Mouse (Mus musculus) embryo, embryonic 10.5 days (tissue): ENCODE results near the gene Notum.
"Not testable (repeated sequence)": the region's sequence is repeated elsewhere in the genome, so short reads cannot be mapped to it uniquely, and the experiment has no call there.

Experiments used
- DNase-seq: peaks from one replicate; pipeline ENCODE4 v3.0.0-alpha.2; 2015; ENCODE audit warnings: low spot score

Notum gene

DNA sequence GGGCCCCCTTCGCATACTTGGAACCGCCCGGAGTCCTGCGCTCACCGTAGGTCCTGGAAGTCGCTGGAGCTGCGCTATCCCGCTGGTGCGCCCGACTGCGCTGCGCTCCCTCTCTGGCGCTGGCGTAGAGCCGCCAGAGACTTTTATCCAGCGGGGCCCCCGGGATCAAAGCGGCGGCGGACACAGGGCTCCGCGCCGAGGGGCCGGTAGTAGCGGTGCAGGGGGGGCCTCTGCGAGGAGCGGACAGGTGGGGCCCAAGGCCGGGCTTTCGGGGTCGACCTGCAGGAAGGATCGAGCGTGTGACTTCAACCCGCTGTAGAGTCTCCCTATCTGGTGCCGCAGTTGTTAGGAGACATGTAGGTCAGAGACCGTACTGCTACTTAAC lies at the start of gene Notum:
TSS of gene Notum (minus strand) at position 100 of the 385 bp plus-strand sequence.
- peak; percentile 19 for DNase-seq

- DNase-seq: peak; percentile 48
These were observed 49.7 kb upstream of the Notum start for GRCm38 (mm10) chr11:120710672-120711071.

- no peak for DNase-seq
These were observed 48.6 kb upstream of the Notum start for GRCm38 (mm10) chr11:120709551-120709950.

GRCm38 (mm10) chr11:120707969-120708368 lies 47.0 kb upstream of the Notum start:
- DNase-seq: no peak

DNA sequence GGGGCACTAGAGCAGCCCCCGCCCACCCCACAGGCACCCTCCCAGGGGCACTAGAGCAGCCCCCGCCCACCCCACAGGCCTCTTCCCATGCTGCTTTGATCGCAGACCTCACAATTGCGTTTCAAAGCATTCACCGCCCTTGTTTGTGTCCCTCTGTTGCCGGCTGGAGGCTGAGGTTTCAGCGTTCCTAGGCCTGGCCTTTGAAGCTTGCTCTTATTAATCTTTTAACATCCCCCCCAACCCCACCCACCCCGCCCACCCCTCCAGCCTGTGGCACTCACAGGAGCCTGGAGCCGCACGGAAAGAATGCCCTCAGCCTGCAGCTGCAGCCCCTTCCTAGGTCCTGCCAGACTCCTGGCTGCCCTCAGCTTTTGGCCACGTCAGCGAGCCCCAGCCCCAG lies 46.2 kb upstream of the Notum start:
- peak; percentile 66 for DNase-seq

DNA sequence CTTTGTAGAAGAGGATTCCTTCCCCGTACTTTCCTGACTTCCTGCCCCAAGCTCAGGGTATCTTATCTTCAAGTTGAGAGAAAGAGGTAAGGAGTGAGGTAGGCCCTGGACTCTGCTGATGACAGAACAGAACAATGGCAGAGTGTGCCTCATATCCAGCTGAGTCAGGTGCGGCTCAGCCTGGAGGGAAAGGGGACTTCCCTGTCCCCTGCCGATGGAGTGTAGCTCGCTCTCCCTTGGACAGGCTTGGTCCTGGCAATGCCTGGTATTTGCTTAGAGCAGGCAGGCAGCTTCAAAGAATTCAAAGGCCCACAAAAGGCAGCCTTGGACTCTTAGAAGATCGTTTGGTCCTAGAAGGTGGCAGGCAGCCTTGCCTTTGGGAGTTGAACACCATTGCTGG lies 45.1 kb upstream of the Notum start:
- no peak for DNase-seq

- DNase-seq: peak; percentile 61
These were observed 43.7 kb upstream of the Notum start for GRCm38 (mm10) chr11:120704486-120705325.

DNA sequence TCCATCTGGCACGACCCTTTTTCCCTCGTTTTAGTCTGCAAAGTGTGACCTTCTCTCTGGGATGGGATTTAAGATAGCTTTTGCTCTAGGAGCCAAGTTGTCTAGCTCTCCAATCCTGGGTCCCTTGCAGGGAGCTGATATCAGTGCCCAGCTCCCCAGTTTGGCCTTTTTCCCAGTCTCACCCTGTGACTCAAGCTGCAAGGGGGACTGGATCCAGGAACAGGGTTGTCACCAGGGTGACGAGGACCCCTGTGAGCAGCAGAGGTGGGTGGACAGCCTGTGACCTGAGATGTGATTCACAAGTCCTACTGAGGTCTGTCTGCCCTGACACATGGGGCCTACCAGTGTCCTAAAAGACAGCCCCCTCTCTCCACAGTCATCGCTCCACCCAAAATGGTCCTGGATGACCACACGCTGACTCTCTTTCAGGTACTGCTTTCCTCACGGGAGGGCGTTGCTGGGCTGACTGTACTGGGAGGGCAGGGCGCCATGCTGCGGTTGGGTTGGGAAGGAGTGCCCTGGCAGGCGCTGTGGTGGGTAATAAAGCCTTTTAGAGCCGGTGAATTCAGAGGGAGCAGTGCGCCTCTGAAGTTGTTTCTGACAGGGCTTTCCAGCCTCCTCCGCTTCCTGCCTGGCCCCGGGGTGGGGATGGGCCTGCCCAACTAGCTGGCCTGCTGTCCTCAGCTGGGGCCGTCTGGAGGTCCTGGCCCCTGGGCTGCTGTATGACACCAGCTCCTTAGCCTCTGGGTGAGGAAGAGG lies 42.9 kb upstream of the Notum start:
- DNase-seq: peak; percentile 32

DNA sequence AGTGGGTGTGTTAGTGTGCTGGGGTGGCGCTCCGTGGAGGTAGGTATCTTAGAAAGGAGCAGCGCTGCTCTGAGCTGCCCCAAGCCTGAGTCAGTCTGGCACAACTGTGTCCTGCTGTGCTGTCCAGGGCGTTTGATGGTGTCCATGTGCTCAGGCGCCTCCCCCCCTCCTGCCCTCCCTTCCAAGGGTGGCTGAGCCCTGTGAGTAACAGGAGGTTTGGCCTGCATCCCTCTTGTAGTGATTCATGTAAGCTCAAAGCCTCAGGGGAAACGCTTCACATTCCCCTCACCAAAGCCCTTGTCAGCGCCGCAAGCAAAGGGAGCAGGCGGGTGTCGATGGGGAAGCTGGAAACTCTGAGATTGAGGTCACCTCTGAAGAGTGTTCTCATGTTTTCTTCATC lies 36.8 kb upstream of the Notum start:
- DNase-seq: no peak

- no peak for DNase-seq
These were observed 35.6 kb upstream of the Notum start for GRCm38 (mm10) chr11:120696568-120696967.

DNA sequence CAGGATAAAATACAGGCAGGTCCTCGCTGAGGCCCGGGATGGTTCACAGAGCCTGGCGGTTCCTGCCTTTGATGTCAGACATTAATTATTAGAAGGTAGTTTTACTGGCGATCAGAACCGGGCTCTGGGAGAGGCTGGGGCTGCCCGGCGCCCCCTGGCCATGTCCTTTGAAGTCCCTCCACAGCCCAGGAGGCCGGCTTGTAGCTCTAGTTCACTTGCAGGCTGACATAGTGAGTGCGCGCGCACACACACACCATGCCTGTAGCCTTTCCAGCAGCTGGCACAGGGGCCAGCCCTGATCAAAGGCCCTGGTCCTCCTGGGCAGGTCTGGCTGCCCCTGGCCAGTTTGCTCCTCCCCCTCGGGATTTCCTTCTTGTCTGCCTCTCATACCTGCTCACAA lies 34.7 kb upstream of the Notum start:
- DNase-seq: peak; percentile 72

GRCm38 (mm10) chr11:120695184-120695583 lies 34.2 kb upstream of the Notum start:
- DNase-seq: peak; percentile 79

DNA sequence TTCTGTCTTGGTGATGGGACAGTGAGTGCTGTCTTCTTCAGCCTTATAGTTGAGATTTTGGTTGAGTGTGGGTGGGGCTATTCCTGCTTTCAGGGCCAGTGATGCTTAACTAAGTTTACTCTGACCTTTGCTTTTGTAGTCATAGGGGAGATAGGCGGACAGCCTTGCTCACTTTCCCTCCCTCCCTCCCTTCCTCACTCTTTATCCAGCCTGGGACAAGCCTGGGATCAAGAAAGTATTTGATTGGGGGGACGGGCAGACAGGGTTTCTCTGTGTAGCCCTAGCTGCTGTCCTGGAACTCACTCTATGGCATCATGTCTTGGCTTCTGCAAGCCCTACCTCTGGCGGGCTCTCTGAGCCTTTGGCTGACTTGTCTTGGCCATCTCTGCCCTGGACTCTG lies 32.5 kb upstream of the Notum start:
- DNase-seq: no peak

GRCm38 (mm10) chr11:120692471-120693011 lies 31.6 kb upstream of the Notum start:
- DNase-seq: no peak

GRCm38 (mm10) chr11:120689365-120689764 lies 28.4 kb upstream of the Notum start:
- no peak for DNase-seq

DNA sequence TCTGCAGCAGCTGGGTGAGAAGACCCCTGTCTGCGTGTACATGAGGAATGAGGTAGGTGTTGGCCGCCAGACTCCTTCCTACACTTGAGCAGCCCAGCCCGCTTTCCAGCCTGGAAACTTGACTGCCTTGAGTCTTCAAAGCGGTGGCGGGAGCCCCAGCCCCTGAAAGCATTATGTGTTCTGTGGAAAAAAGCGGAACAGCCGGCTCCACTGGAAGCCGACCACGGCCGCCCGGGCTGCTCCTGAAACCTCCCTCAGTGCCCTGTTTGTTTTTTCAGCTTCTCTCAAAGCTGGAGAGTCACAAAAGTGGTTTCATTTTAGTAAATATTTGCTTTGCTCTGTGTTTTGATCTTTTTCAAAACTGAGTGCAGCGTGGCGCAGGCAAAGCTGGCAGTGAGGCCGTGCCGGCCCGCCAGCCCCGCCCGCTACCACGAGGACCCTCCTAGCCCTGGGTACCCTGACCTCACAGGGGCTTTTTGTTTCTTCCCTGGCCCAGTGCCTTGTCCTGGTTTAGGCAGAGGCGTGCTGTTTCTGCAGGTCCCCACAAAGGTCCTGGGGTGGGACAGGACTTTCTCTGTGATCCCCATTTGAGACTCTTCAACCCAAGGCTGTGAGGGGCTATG lies 25.8 kb upstream of the Notum start:
- DNase-seq: no peak

- no peak for DNase-seq
These were observed 23.7 kb upstream of the Notum start for GRCm38 (mm10) chr11:120684660-120685059.

GRCm38 (mm10) chr11:120684086-120684485 lies 23.1 kb upstream of the Notum start:
- DNase-seq: no peak

GRCm38 (mm10) chr11:120683536-120683935 lies 22.6 kb upstream of the Notum start:
- no peak for DNase-seq

- no peak for DNase-seq
These were observed 21.7 kb upstream of the Notum start for GRCm38 (mm10) chr11:120682683-120683082.

GRCm38 (mm10) chr11:120679909-120680308 lies 18.9 kb upstream of the Notum start:
- no peak for DNase-seq

DNA sequence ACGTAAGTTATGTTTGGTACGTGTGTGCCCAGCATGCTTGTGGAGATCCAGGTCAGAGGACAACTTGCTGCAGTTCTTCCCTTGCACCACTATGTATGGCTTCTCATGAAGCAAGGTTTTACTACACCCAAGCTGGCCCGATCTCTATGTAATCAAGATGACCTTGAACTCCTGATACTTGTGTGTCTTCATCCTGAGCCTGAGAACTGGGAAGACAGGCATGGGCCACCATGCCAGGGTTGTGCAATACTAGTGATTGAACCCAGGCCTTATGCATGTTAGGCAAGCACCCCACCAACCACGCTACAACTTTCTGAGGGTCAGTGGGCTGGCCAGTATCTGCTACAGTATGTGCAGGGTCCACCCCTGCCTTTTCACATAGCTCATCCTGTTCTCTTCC lies 16.0 kb upstream of the Notum start:
- no peak for DNase-seq

- not testable (repeated sequence) for DNase-seq
These were observed 14.9 kb upstream of the Notum start for GRCm38 (mm10) chr11:120675875-120676274.
